Mouse (Mus musculus) ovary, postnatal 14 days (tissue): ENCODE measurements around the gene Gtf2f2.

ENCODE experiments used
- DNase-seq: peaks from one replicate; pipeline ENCODE4 v3.0.0; 2022; ENCODE audit warnings: low spot score

Gene Gtf2f2

DNA sequence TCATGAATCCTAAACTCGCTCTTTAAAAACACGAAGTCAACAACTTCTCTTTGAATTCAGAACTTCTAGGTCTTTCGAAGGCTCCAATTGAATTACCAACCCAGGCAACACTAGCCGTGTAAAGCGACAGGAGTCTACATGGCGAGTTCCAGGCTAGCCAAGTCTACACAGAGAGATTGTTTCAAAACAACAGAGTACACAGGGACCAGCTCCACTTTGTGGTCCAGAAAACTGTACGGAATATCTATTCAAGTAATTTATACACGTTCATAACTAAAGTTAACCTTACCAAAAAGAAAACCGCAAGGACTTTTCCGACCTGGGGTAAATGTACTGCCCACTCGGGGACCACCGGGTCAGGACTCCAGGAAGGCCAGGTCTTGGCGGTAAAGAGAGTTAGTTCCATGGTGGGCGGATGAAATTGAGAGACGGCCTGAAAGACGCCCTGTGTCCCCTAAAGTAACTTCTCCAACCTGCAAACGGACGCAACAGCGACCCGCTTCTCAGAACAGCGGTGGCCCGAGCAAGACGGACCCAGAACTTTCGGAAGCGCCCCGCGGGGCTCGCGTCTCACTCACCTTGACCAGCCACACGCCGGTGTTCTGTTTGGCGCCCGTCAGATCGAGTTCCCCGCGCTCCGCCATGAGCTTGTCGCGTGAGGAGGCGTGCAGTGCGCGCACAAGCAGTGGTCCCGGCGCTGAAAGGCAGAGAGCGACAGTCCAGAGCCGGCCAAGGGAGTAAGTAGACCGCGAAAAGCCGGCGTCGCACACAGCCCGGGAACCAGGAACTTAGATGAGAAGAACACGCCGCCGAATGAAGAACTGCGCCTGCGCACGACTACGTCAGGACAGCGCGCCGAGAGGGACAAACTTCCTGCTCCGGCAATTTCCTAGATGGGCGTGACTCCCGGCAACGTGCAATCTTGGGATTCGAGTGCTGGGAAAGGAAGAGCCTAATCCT lies at the start of gene Gtf2f2:
Gene Gtf2f2, minus strand, starts transcription at position 764 of the 960 bp plus-strand sequence.
- DNase-seq: peak; percentile 98

DNA sequence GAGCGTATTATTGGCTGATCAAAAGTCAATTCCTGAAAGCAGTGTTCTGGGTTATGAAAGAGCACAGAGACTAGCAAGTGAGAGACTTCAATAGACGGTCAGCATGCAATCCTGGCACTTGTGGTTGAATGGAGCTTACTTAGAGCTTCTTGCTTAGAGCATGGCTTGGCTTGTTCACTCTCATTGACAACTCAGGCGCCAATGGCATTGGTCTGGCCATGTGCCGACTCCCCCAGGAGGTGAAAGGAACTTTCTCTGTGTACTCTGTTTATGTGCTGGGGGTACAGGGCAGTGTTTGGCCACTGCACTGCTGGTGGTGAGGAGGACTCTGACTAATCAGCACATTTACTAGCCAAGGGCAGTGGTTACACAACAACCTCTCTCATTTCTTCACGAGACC lies 48.8 kb upstream of the Gtf2f2 start:
- no peak for DNase-seq

DNA sequence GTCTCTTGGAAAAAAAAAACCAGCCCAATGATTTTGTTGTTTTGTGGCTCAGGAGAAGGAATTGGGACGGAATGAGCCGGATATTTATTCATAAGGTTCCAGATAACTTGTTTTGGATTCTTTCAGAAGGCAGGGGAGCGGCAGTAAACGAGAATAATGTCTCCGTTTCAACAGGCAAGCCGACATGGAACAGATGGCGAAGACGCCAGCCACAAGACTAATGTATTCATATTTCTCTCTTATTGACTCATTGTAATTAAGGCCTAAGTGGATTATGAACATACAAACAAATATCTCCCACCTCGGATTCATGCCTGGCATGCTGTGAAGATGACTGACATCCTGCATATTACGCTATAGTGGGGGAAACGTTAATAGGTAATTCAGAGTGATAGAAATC lies 43.1 kb upstream of the Gtf2f2 start:
- no peak for DNase-seq

DNA sequence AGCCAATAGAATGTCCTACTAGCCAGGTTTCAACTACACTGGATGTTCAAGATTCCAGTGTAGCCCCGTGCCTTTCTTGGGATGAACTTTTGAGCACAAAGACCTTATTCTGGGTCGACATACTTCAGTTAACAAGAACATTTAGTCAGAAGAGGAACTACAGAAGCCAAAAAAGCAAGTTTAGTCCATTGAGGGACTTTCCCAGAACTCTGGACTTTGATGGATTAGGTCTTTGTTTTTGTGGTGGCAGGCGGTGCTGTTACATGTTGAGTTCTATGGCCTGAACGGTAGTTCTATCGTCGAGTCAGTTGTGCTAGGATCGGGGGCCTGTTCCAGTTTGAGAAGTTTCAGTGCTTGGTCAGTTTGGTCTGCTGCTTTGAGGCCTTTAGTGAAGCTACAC lies 41.3 kb upstream of the Gtf2f2 start:
- DNase-seq: no peak

DNA sequence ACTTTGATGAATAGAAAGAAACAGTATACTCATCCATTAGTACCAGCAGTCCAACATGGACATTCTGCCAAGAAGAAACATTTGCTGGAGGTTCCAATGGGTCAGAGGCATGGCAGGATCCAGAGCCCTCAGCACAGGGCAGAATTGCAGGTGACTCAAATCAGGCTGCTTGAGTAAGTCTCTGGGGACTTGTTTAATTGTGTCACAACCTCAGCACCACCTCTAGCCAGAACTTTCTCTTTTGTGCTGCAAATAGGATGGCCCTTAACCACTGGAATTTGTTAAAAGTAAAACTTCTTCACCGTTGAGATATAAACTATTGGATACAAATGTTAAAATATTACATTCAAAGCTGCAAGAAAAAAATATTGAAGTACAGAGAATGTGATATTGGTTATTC lies 35.1 kb upstream of the Gtf2f2 start:
- no peak for DNase-seq

DNA sequence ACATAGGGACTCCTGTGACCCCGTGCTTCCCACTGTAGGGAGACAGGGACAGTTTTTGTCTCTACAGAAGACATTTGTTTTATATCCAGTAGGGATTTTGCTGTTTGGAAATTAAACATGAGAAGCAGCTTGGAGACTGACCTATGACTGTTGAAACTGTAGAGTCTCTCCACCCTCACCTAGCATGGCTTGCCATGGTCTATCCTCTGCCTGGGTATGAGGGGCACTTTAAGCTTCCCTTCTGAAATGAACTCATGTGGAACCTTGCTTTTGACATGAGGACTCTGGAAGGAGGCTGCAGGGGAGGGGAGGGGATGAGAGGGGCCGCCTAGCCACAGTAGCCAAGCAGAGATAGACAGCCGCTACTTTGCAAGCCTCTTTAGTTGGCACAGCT lies 33.5 kb upstream of the Gtf2f2 start:
- DNase-seq: no peak

DNA sequence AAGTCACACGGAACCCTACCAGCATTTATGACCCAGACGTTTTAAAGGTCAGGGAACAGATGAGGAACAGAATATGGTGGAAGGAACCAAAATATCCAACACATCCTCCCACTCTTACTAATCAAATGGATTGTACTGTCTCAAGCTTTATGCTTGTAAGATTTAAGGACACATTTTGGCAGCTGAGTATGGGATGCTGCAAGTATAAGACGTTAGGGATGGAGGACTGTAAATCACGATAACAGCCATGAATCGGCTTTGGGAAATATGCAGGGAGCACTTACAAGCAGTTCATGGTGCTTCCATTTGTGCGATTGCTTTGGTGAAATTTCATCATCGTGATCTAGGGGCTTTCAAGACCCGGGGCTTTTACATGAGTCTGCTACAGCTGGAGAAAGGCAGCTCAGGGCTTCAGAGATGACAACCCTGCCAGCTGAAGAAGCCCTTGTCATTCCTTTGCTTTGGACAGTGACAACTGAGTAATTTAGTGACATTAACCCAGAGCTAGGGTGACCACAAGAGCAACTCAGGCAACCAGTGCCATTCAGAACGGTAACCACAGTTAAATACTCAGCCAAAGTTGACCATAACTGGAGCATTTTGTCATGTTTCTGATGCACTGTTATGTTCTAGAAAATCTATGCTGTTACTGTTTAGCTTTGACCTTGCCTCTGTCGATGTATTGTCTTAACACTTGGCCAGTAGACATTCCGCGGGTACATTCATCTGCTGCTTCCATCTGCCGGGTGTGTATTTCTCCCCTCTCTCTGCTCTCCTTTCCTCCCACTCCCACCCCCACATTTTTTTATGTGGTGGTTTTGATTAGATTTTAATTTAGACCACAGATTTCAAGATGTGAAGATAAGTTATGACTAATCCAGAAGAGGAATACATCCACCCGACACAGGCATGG lies 32.8 kb upstream of the Gtf2f2 start:
- no peak for DNase-seq

DNA sequence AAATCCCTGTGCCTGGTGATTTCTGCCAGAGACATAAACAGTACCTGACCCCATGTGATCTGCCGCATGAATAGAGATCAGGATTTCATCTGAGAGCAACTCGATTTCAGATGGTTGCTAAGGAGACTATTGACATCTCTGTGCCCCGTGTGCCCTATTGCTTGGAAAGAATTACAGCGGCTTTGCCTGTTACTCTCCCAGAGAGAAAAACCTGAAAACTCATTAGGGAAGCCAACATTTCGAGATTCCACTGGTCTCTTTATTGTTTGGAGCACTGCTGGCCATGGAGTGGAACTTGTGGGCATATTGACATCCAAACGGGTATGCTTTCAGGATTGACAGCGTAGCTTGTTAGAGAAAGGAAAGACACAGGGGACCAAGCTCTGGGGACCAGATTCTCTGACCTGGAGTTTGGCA lies 22.6 kb upstream of the Gtf2f2 start:
- DNase-seq: no peak

DNA sequence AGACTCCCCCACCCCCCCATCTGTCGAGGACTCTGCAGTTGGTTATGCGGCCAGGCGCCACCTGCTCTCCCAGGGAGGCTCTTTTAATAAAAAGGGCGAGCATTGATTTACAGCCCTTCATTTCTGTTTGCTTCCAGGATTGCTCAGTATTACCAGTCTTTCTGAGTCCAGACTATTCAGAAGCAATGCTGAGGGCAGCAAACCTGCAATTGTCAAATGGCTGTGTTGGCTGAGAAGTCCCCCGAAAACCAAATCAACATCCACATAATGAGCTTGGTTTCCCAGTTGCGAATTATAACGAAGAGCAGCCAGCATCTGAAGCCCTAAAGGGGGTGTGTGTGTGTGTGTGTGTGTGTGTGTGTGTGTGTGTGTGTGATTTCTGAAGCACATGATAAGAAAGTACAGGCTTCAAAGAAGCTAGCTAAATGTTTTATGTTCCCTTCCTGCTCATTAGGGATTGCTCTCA lies 22.0 kb upstream of the Gtf2f2 start:
- no peak for DNase-seq

DNA sequence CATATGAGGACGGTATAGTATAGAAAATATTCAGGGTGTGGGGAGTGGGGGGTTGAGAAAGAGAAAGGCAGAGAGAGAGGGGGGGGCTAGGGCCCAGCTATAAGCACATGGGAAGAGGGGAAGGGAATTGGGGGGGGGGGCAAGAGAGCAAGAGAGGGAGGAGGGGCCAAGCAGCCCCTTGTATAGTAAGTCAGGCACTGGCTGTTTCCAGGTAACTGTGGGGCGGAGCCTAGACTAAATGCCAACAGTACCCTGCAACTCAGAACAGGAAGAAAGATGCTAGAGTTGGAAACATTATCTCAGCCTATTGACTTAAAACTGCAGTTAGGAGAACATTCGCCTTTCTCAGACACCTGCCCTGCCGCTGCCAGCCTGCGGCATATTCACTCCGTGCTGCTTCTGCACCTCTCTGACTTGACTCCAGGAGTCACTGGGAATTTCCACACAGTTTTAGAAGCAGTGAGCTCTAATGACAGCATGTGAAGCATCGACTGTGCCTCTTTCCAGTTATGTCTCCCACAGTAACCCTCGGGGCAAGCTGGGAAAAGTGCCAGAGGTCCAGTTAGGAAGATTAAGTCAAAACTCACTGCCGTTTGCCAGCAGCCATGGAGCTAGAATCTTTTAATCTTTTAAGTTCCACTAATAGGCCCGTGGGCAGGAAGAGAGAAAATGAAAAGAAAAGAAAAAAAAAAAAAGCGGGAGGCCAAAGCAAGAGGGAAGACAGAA lies 20.6 kb upstream of the Gtf2f2 start:
- peak; percentile 56 for DNase-seq

DNA sequence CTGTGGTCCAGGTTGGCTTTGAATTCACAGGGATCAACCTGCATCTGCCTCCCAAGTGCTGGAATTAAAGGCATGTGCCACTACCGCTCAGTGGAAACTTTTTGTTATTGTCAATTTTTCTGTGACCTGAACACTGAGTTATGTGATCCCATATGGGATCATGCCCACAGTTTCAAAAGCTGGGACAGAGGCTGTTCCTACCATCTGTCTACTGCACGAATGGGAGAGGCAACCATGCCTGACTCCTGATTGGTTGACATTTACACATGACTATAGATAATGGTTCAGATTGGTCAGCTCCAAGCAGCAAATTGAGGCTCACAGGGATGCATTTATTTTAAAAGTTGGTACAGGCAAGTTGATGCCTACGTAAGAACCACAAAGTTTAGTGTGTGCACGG lies 14.0 kb upstream of the Gtf2f2 start:
- no peak for DNase-seq

DNA sequence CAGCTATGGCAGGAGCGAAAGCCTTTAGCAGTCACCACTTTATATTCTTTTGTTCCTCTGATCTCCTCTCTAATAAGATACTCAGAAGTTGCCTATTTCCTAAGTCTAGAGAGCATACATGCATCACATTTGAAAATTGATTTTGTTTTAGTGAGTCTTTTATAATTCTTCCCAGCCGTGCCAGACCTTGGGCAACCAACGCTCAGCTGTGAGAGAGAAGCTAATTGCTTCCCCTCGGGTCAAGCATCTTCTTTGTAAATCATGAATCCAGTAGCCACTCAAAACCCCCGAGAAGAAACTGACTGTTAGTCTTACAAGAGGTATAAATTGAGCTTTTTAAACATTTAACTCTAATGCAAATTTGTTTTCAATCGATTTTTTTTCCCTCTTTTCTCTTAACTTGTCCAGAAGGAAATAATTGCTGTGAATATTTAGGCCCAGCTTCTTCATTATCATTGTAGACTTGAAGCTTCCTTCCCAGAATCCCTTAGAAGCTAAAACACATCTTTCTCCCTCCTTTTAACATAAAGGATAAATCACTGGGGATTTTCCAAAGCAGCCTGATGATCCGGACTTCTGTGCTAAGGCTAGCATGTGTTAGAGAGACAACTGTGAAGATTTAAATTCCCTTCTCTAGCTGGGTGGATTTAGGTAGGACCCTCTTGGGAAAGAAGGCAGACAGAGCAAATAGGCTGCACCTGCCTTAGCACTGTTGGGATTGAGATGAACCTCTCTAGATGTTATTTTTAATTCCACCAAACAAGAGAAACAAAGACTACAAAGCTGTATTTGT lies 10.5 kb upstream of the Gtf2f2 start:
- DNase-seq: no peak

DNA sequence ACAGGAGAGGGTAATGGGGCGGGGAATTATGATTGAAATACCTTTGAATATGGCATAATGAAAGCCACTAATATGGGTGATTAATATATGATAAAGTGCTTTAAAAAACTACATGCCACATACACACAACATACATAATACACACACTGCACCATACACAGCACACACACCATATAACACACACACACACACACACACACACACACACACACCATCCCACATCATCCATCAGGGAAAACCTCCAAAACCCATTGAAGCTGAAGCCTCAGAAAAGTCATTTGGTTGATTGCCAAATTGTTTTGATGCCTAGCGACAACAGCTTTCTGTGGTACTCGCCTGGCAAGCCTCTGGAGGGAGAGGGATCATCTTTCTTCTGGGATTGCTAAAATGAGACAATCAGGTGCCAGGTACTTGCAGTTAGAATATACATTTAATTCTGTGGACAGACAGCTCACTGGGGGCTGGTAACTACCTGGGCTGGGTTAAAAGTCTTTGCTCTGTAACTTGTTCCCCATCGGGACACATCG lies 9.7 kb upstream of the Gtf2f2 start:
- DNase-seq: no peak

DNA sequence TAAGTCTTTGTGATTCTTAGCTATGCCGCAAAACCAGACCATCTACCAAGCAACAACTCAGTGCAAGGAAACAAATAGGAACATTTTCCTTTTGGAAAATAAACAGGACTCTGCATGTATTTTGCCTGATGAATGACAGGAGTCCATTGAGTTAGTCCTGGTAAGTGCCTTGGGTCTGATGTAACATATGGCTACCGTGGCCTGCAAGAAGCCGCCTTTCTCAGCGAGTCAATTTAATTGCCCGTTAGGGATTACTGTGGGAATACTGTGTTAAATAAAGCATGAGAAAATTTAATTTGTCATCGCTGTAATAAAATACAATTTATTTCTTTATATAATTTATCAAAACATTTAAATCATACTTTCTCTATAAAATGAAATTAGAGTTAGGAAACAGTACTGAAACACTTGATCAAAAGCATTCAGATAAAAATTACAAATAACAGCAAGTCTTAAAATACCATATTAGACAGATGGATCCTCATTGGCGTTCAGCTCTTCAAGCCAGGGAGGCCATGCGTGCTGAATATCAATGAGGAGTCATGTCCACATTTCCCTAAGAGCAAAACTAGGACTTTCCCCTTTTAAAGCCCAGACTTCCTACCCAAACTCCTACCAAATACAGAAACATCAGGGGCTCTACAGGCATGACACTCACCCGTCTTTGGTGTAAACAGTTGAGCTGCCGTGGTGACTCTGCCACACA lies 7.3 kb upstream of the Gtf2f2 start:
- no peak for DNase-seq

DNA sequence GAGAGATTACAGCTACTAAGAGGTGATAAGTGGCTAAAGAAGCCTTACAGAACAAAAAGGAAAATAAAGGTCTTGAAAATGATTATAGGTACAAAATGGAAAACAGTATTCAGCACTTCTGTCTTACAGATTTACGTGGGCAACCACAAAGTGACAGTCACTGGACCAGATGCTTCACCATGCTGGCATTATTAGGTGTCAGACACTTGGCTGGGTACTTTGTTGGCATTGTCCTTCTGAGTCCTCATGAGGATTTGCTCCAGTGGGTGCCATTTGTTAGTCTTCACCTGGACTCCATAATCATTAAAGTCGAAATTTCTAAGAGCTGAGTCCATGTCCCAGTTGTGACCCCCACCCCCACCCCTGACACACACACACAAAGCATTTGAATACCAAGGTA lies 3.7 kb upstream of the Gtf2f2 start:
- DNase-seq: no peak

DNA sequence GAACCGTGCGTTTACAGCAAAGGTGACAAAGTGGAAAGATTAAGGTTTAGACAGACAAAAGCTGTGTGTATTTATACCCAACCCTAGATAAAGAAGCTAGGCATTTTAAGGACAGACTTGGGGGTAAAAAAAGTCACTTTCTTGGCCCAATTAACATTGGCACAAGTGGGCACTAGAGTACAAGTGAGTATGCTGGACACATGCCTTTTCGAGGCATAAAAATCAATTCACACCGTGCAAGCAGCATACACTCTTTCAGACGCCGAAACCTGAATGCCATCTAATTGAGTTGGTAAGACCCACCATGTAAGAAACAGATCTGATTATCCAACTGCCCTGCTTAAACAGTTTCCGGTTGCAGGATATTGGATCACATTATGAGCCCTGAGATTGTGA lies 395 bp upstream of the Gtf2f2 start:
- DNase-seq: no peak

DNA sequence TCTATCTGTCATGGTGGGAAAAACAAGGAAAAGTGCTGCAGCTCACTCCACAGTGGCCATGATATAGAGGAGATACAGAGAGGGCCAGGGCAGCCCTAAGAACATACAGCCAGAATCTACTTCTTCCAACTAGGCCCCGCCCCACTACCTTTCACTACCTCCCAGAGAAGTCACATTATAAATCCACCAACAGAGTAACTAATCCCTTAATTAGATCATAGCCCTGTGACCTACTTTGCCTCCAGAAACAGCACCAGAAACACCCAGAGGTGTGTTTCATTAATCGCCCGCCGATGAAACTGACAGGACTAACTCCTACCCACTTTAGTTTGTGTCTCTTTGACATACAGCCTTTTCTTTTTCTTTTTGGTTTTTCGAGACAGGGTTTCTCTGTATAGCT lies 1.5 kb downstream of the Gtf2f2 start:
- no peak for DNase-seq

DNA sequence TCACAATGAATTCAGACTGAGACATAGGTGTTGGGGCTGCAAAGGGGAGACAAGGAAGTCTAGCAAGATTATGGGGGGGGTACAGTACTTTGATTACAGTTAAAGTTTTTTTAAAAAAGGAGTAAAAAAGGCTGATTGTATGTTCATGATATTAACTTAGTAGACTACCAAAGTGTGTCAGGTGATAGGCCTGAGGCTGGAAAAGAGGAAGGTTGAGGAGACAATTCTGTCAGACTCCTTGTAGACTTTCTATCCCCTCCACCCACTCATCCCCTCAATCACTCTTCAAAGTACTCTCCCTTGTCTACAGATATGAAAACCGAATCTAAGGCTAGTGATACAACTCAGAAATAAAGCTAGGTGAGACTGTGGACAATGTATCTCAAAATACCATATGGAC lies 2.5 kb downstream of the Gtf2f2 start:
- no peak for DNase-seq

DNA sequence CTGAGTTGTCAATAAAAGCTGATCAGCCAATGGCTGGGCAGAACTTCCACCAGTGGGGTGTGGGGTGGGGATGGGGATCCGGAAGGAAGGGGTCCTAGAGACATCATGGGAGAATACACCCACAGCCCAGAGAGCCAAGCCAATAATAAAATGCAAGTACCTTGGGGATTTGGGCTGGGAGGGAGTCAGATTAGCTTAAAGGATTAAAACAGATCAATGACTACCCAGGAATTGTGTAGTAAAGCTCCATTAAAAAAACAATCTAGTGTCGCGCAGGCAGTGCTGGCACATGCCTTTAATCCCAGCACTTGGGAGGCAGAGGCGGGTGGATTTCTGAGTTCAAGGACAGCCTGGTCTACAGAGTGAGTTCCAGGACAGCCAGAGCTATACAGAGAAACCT lies 5.7 kb downstream of the Gtf2f2 start:
- no peak for DNase-seq

DNA sequence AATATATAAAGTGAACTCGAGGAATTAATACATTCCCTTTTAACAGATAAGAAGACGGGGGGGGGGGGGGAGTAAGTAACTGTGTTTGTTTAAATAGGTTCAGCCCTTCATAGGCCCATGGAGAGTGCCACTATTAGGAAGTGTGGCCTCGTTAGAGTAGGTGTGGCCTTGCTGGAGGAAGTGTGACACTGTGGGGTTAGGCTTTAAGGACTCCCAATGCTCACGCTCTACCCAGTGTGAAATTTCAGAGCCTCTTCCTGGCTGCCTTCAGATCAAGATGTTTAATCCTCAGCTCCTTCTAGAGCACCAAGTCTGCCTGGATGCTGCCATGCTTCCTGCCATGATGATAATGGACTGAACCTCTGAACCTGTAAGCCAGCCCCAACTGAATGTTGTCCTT lies 8.9 kb downstream of the Gtf2f2 start:
- no peak for DNase-seq
